Mouse (Mus musculus): ENCODE data around the gene Adgrb3.

DNA sequence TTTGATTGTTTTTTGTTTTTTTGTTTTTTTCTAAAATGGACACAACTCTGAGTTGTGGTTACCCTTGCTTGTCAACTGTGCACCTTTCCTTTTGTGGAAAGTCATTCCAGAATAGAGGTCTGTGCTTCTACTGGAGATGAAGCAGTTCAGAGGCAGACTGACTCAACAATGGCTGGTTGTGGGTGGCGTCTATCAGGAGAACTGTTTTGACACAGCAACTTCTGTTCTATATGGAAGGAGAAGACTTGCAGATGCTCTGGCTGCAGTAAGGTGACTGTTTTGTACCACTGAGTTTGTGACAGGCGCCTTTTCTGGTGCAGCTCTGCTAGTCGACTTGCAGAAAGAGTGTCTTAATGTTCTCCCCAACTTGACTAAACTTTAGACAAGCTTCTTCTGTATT lies 768.6 kb downstream of the Adgrb3 start:
- TF ChIP-seq POLR2A (IDR thresholded peaks at IDR 0.05; ENCODE audit: low read depth, low read length) = no peak
- TF ChIP-seq CTCF (conservative IDR thresholded peaks at IDR 0.05; ENCODE audit: insufficient read depth, insufficient read length, low read depth, low read length) = no peak

Data from kidney, adult 2 months (tissue).